8 mouse cellular contexts compared by ENCODE assay signal in genomic region chr17:70755669-70756263, GRCm38 (mm10).
DNase-seq lines count a peak whose midpoint lies in the region; ATAC-seq and TF ChIP-seq lines count a peak whose summit lies in the region.

No protein-coding gene starts in this region.

- peaks cover 25% of the 10 kb centered on the region for H3K4me1 ChIP-seq in embryonic facial prominence, embryonic 15.5 days
- H3K4me1 ChIP-seq in hindbrain, embryonic 16.5 days (ENCODE audit: control insufficient read depth, insufficient read depth, low read depth, low read length) = peaks cover 9% of the 10 kb centered on the region
- peaks cover 4% of the 10 kb centered on the region; the same call in 1 of the 2 replicates for H3K4me1 ChIP-seq in lung, postnatal 0 days (ENCODE audit: insufficient read depth, low read depth, low read length)

- H3K27me3 ChIP-seq in embryonic facial prominence, embryonic 15.5 days = no peaks in the 10 kb centered on the region
- peaks cover 2% of the 10 kb centered on the region for H3K27me3 ChIP-seq in hindbrain, embryonic 16.5 days (replicated peaks; ENCODE audit: control insufficient read depth, insufficient read depth, low read length)
- no peaks in the 10 kb centered on the region for H3K27me3 ChIP-seq in lung, postnatal 0 days (replicated peaks; ENCODE audit: insufficient read depth, low read length)

- H3K4me2 ChIP-seq in embryonic facial prominence, embryonic 15.5 days (replicated peaks) = peak overlapping the region; percentile 89
- H3K4me2 ChIP-seq in hindbrain, embryonic 16.5 days (ENCODE audit: low read length) = peak overlapping the region; percentile 67
- H3K4me2 ChIP-seq in lung, postnatal 0 days (replicated peaks; ENCODE audit: low read depth, low read length) = peak overlapping the region; percentile 67

- 0 out of 2 replicates have a peak overlapping the region, but pooled peaks have one; percentile 21 for H3K9ac ChIP-seq in embryonic facial prominence, embryonic 15.5 days
- H3K9ac ChIP-seq in hindbrain, embryonic 16.5 days (ENCODE audit: low read depth, low read length) = no peak overlapping the region
- no peak overlapping the region for H3K9ac ChIP-seq in lung, postnatal 0 days (replicated peaks; ENCODE audit: low read depth)

- intact Hi-C loops in gastrocnemius, postnatal 36 days (cut with DNase I) = loop anchor here (2.0 kb wide), 1 partner anchor 213 kb away; no protein-coding TSS in a partner anchor

- no peak; the same call in 1 of the 2 replicates for ATAC-seq in embryonic facial prominence, embryonic 15.5 days (ENCODE audit: insufficient number of reproducible peaks, low FRiP score, low TSS enrichment, low read depth)
- no peak for ATAC-seq in hindbrain, embryonic 16.5 days
- ATAC-seq in lung, postnatal 0 days = peak; percentile 43

- TF ChIP-seq CTCF in lung, postnatal 0 days (IDR thresholded peaks at IDR 0.05) = no peak

- peak overlapping the region; percentile 48 for H3K4me3 ChIP-seq in embryonic facial prominence, embryonic 15.5 days (replicated peaks)
- H3K4me3 ChIP-seq in hindbrain, embryonic 16.5 days (ENCODE audit: low read length) = peak overlapping the region; percentile 34
- peak overlapping the region; percentile 40 for H3K4me3 ChIP-seq in lung, postnatal 0 days (ENCODE audit: low read depth, low read length)

- H3K9me3 ChIP-seq in embryonic facial prominence, embryonic 15.5 days (replicated peaks) = no peaks in the 10 kb centered on the region
- H3K9me3 ChIP-seq in hindbrain, embryonic 16.5 days (ENCODE audit: control insufficient read depth, low read length) = no peaks in the 10 kb centered on the region
- H3K9me3 ChIP-seq in lung, postnatal 0 days (ENCODE audit: low read length) = no peaks in the 10 kb centered on the region

- no peaks in the 10 kb centered on the region for H3K36me3 ChIP-seq in embryonic facial prominence, embryonic 15.5 days
- H3K36me3 ChIP-seq in hindbrain, embryonic 16.5 days (ENCODE audit: control insufficient read depth, insufficient read depth, low read length) = no peaks in the 10 kb centered on the region
- H3K36me3 ChIP-seq in lung, postnatal 0 days (ENCODE audit: insufficient read depth, low read length) = no peaks in the 10 kb centered on the region

- peak overlapping the region; percentile 91 for H3K27ac ChIP-seq in embryonic facial prominence, embryonic 15.5 days (replicated peaks)
- no peak overlapping the region for H3K27ac ChIP-seq in hindbrain, embryonic 16.5 days (ENCODE audit: low read depth, low read length)
- H3K27ac ChIP-seq in lung, postnatal 0 days (ENCODE audit: low read length) = peak overlapping the region; percentile 74; the same call in 1 of the 2 replicates

- 3% methylated on average over 14 of the region's 14 CpGs for WGBS in embryonic facial prominence, embryonic 15.5 days
- 6% methylated on average over 14 of the region's 14 CpGs for WGBS in hindbrain, embryonic 16.5 days
- WGBS in lung, postnatal 0 days = 5% methylated on average over 10 of the region's 14 CpGs

- no peak for TF ChIP-seq EP300 in lung, postnatal 0 days (IDR thresholded peaks at IDR 0.05)

- peak; percentile 27 for DNase-seq in kidney, adult 18-20 months
- DNase-seq in kidney, adult 9 months = no peak
- DNase-seq in lung, postnatal 0 days (ENCODE audit: low spot score) = peak; percentile 53
- no peak for DNase-seq in gastrocnemius, postnatal 36 days
- DNase-seq in frontal cortex, postnatal 10 days (ENCODE audit: low spot score in 2 of 2) = no peak
- no peak for DNase-seq in natural killer cell, adult 2 months (ENCODE audit: low spot score in 2 of 2)

Comparison
In these comparisons a context has a peak if more than half of its experiments do, and no peak if none do; other contexts are left out.
1. DNase-seq: peak in kidney, adult 18-20 months (single experiment) and lung, postnatal 0 days (single experiment); none in kidney, adult 9 months (single experiment), gastrocnemius, postnatal 36 days (0 of 2), frontal cortex, postnatal 10 days (0 of 2) and natural killer cell, adult 2 months (0 of 2).
2. Peak in every context shown above with its lines, with median percentiles within 50 percentile points of each other: H3K4me2 ChIP-seq and H3K4me3 ChIP-seq.